In genomic region chr19:36451731-36452130, GRCm38 (mm10) we compare ENCODE assay signal across 19 mouse cellular contexts.
DNase-seq lines count a peak whose midpoint lies in the region; ATAC-seq and TF ChIP-seq lines count a peak whose summit lies in the region.
"Had no signal": no experiment of that assay in that cellular context is flagged by ENCODE, and none has a peak within 500 bp of the region (broad histone marks: within the 10 kb centered on the region; RNA-seq: fewer than 3 reads in every experiment).

No protein-coding gene starts in this region.

- no peaks in the 10 kb centered on the region for H3K4me1 ChIP-seq in hindbrain, embryonic 16.5 days (ENCODE audit: control insufficient read depth, insufficient read depth, low read depth, low read length)
- no peaks in the 10 kb centered on the region for H3K4me1 ChIP-seq in hindbrain, embryonic 14.5 days (replicated peaks; ENCODE audit: control insufficient read depth, insufficient read depth, low read length)
- H3K4me1 ChIP-seq in MEL (ENCODE audit: control insufficient read depth in 1 of 2, insufficient read depth in 2 of 2, low read length in 2 of 2), result peaks cover 9 to 17% of the 10 kb centered on the region in 2 experiments
- peaks cover 31% of the 10 kb centered on the region in 2 experiments for H3K4me1 ChIP-seq in liver, embryonic 14.5 days (replicated peaks; ENCODE audit: control insufficient read depth in 2 of 2, insufficient read depth in 2 of 2, low read length in 1 of 2)
- H3K4me1 ChIP-seq in lung, adult 2 months (ENCODE audit: control insufficient read depth, insufficient read depth, low read length), result no peaks in the 10 kb centered on the region
- no peaks in the 10 kb centered on the region for H3K4me1 ChIP-seq in forebrain, embryonic 10.5 days
- H3K4me1 ChIP-seq: embryonic facial prominence, embryonic 15.5 days; forebrain, embryonic 13.5 days; limb, embryonic 12.5 days; stomach, embryonic 15.5 days had no signal

- H3K4me3 ChIP-seq in hindbrain, embryonic 16.5 days (ENCODE audit: low read length), result no peak overlapping the region
- H3K4me3 ChIP-seq in hindbrain, embryonic 14.5 days (replicated peaks; ENCODE audit: low read length), result no peak overlapping the region
- no peak overlapping the region for H3K4me3 ChIP-seq in MEL (ENCODE audit: control insufficient read depth in 1 of 2, insufficient read depth in 1 of 2, low read depth in 2 of 2, low read length in 2 of 2)
- no peak overlapping the region for H3K4me3 ChIP-seq in liver, embryonic 14.5 days (ENCODE audit: insufficient read depth in 1 of 2, low read depth in 2 of 2, low read length in 2 of 2)
- H3K4me3 ChIP-seq in lung, adult 2 months (replicated peaks; ENCODE audit: extremely low read depth, low read depth, low read length), result no peak overlapping the region
- H3K4me3 ChIP-seq in forebrain, embryonic 10.5 days, result no peak overlapping the region
- H3K4me3 ChIP-seq: embryonic facial prominence, embryonic 15.5 days; forebrain, embryonic 13.5 days; heart, embryonic 10.5 days; left cerebral cortex, adult 2 months; limb, embryonic 12.5 days; stomach, embryonic 15.5 days had no signal

- no peak for TF ChIP-seq RAD21 in MEL (IDR thresholded peaks at IDR 0.05; ENCODE audit: low read depth, low read length)

- H3K9me3 ChIP-seq in hindbrain, embryonic 16.5 days (ENCODE audit: control insufficient read depth, low read length), result no peaks in the 10 kb centered on the region
- H3K9me3 ChIP-seq in hindbrain, embryonic 14.5 days (ENCODE audit: control insufficient read depth, low read length), result no peaks in the 10 kb centered on the region
- no peaks in the 10 kb centered on the region for H3K9me3 ChIP-seq in MEL (replicated peaks; ENCODE audit: insufficient read depth, low read length)
- H3K9me3 ChIP-seq in liver, embryonic 14.5 days (ENCODE audit: control insufficient read depth, low read length), result no peaks in the 10 kb centered on the region
- no peaks in the 10 kb centered on the region for H3K9me3 ChIP-seq in forebrain, embryonic 10.5 days
- H3K9me3 ChIP-seq: embryonic facial prominence, embryonic 15.5 days; forebrain, embryonic 13.5 days; heart, embryonic 10.5 days; limb, embryonic 12.5 days; stomach, embryonic 15.5 days had no signal

- no peak overlapping the region for H3K9ac ChIP-seq in hindbrain, embryonic 16.5 days (ENCODE audit: low read depth, low read length)
- H3K9ac ChIP-seq in hindbrain, embryonic 14.5 days, result no peak overlapping the region
- H3K9ac ChIP-seq in MEL (ENCODE audit: control insufficient read depth, low read depth, low read length, poor library complexity, severe bottlenecking), result no peak overlapping the region
- H3K9ac ChIP-seq in liver, embryonic 14.5 days (replicated peaks), result peak overlapping the region; percentile 51
- H3K9ac ChIP-seq: embryonic facial prominence, embryonic 15.5 days; forebrain, embryonic 13.5 days; limb, embryonic 12.5 days; stomach, embryonic 15.5 days had no signal

- WGBS in hindbrain, embryonic 16.5 days, result 74% methylated on average over 5 of the region's 5 CpGs
- 57% methylated on average over 5 of the region's 5 CpGs for WGBS in hindbrain, embryonic 14.5 days
- 33% methylated on average over 5 of the region's 5 CpGs for WGBS in liver, embryonic 14.5 days (ENCODE audit: insufficient replicate concordance)
- 32% methylated on average over 5 of the region's 5 CpGs for WGBS in lung, adult 2 months
- WGBS in forebrain, embryonic 10.5 days, result 67% methylated on average over 5 of the region's 5 CpGs

- no peak for DNase-seq in hindbrain, embryonic 14.5 days (ENCODE audit: low spot score)
- peak; percentile 31 for DNase-seq in MEL (ENCODE audit: low read depth, low spot score)
- no peak for DNase-seq in liver, embryonic 14.5 days (ENCODE audit: low read depth in 3 of 3, low spot score in 3 of 3)
- DNase-seq in cerebellum, adult 8-10 months, result no peak
- no peak for DNase-seq in lung, adult 2 months
- DNase-seq in forebrain, embryonic 10.5 days (ENCODE audit: extremely low spot score, low spot score), result no peak
- DNase-seq: cerebellum, adult 2 months; kidney, postnatal 14 days; right cerebral cortex, adult 18-20 months; thymus, adult 2 months had no signal

- ATAC-seq in hindbrain, embryonic 16.5 days, result peak; percentile 48; the same call in 1 of the 2 replicates
- ATAC-seq in hindbrain, embryonic 14.5 days (ENCODE audit: low FRiP score), result no peak
- ATAC-seq in common myeloid progenitor, adult 5-6 weeks (replicated peaks; ENCODE audit: low read depth, poor library complexity, severe bottlenecking), result peak; percentile 46
- peak; percentile 34; the same call in 1 of the 2 replicates for ATAC-seq in liver, embryonic 14.5 days (ENCODE audit: insufficient read depth)
- ATAC-seq: forebrain, embryonic 13.5 days; midbrain, embryonic 16.5 days had no signal

- H3K27ac ChIP-seq in hindbrain, embryonic 16.5 days (ENCODE audit: low read depth, low read length), result no peak overlapping the region
- no peak overlapping the region for H3K27ac ChIP-seq in hindbrain, embryonic 14.5 days
- H3K27ac ChIP-seq in MEL (ENCODE audit: control insufficient read depth, low read depth, low read length), result peak overlapping the region; percentile 1; the same call in 1 of the 2 replicates
- peak overlapping the region; percentile 91 for H3K27ac ChIP-seq in liver, embryonic 14.5 days
- H3K27ac ChIP-seq in forebrain, embryonic 10.5 days, result no peak overlapping the region
- H3K27ac ChIP-seq: embryonic facial prominence, embryonic 15.5 days; forebrain, embryonic 13.5 days; heart, embryonic 10.5 days; left cerebral cortex, adult 2 months; limb, embryonic 12.5 days; stomach, embryonic 15.5 days had no signal

- no peaks in the 10 kb centered on the region for H3K36me3 ChIP-seq in hindbrain, embryonic 16.5 days (ENCODE audit: control insufficient read depth, insufficient read depth, low read length)
- no peaks in the 10 kb centered on the region for H3K36me3 ChIP-seq in hindbrain, embryonic 14.5 days (replicated peaks; ENCODE audit: control insufficient read depth, insufficient read depth)
- peaks cover 0 to 24% of the 10 kb centered on the region in 2 experiments; a peak in 2 of 4 replicates for H3K36me3 ChIP-seq in MEL (ENCODE audit: control insufficient read depth in 1 of 2, insufficient read depth in 2 of 2, low read length in 2 of 2)
- peaks cover 3% of the 10 kb centered on the region for H3K36me3 ChIP-seq in liver, embryonic 14.5 days (replicated peaks; ENCODE audit: control insufficient read depth, insufficient read depth, low read depth)
- H3K36me3 ChIP-seq in forebrain, embryonic 10.5 days (replicated peaks), result no peaks in the 10 kb centered on the region
- H3K36me3 ChIP-seq: embryonic facial prominence, embryonic 15.5 days; limb, embryonic 12.5 days; stomach, embryonic 15.5 days had no signal

- TF ChIP-seq POLR2A in MEL (IDR thresholded peaks at IDR 0.05; ENCODE audit: control insufficient read depth in 1 of 2, insufficient read depth in 1 of 2, low read depth in 1 of 2, low read length in 2 of 2, poor library complexity in 1 of 2), result no peak
- no peak for TF ChIP-seq POLR2A in lung, adult 2 months (IDR thresholded peaks at IDR 0.05; ENCODE audit: borderline replicate concordance, extremely low read depth, low read depth, low read length)

- no peak for TF ChIP-seq EP300 in MEL (IDR thresholded peaks at IDR 0.05; ENCODE audit: low read depth in 1 of 2, low read length in 2 of 2)
- TF ChIP-seq EP300 in liver, embryonic 14.5 days (IDR thresholded peaks at IDR 0.05; ENCODE audit: low read depth), result no peak

- no peaks in the 10 kb centered on the region for H3K27me3 ChIP-seq in hindbrain, embryonic 16.5 days (replicated peaks; ENCODE audit: control insufficient read depth, insufficient read depth, low read length)
- H3K27me3 ChIP-seq in hindbrain, embryonic 14.5 days (ENCODE audit: control insufficient read depth, insufficient read depth, low read length), result no peaks in the 10 kb centered on the region
- no peaks in the 10 kb centered on the region for H3K27me3 ChIP-seq in MEL (ENCODE audit: control insufficient read depth in 1 of 2, insufficient read depth in 2 of 2, low read length in 2 of 2)
- no peaks in the 10 kb centered on the region for H3K27me3 ChIP-seq in liver, embryonic 14.5 days (ENCODE audit: control insufficient read depth, insufficient read depth, low read length)
- no peaks in the 10 kb centered on the region for H3K27me3 ChIP-seq in forebrain, embryonic 10.5 days (ENCODE audit: poor library complexity, severe bottlenecking)
- H3K27me3 ChIP-seq: embryonic facial prominence, embryonic 15.5 days; forebrain, embryonic 13.5 days; limb, embryonic 12.5 days; stomach, embryonic 15.5 days had no signal

- no peak overlapping the region for H3K4me2 ChIP-seq in hindbrain, embryonic 16.5 days (ENCODE audit: low read length)
- no peak overlapping the region for H3K4me2 ChIP-seq in hindbrain, embryonic 14.5 days (replicated peaks)
- peak overlapping the region; percentile 36 for H3K4me2 ChIP-seq in liver, embryonic 14.5 days (ENCODE audit: low read depth)
- H3K4me2 ChIP-seq: embryonic facial prominence, embryonic 15.5 days; forebrain, embryonic 13.5 days; limb, embryonic 12.5 days; stomach, embryonic 15.5 days had no signal

- no peak for TF ChIP-seq CTCF in MEL (IDR thresholded peaks at IDR 0.05 in 2 of 3, conservative IDR thresholded peaks at IDR 0.05 in 1 of 3; ENCODE audit: control insufficient read depth in 1 of 3, insufficient read depth in 1 of 3, low read depth in 2 of 3, low read length in 3 of 3, poor library complexity in 1 of 3, severe bottlenecking in 1 of 3)
- TF ChIP-seq CTCF in liver, embryonic 14.5 days (IDR thresholded peaks at IDR 0.05; ENCODE audit: low read depth), result no peak
- TF ChIP-seq CTCF in lung, adult 2 months (IDR thresholded peaks at IDR 0.05; ENCODE audit: insufficient read depth, low read length), result no peak

- no peaks in the 10 kb centered on the region for H3K79me2 ChIP-seq in MEL (ENCODE audit: control insufficient read depth, insufficient read depth, low read length, poor library complexity)

TF ChIP-seq in MEL, 35 proteins besides CTCF, POLR2A, EP300 and RAD21:
- TF ChIP-seq MAX (IDR thresholded peaks at IDR 0.05; ENCODE audit: low read length), result peak; percentile 61; the same call in 1 of the 2 replicates
- no peak for TF ChIP-seq SIN3A (IDR thresholded peaks at IDR 0.05; ENCODE audit: low read length)
- no peak for TF ChIP-seq TBP (IDR thresholded peaks at IDR 0.05; ENCODE audit: low read depth, low read length)
- peak; percentile 59 for TF ChIP-seq MXI1 (IDR thresholded peaks at IDR 0.05; ENCODE audit: low read depth, low read length)
- no peak for TF ChIP-seq TCF12 (IDR thresholded peaks at IDR 0.05; ENCODE audit: low read depth, low read length)
- no peak for TF ChIP-seq ZMIZ1 (IDR thresholded peaks at IDR 0.05; ENCODE audit: low read depth, low read length)
- TF ChIP-seq ETS1 (IDR thresholded peaks at IDR 0.05; ENCODE audit: low read depth, low read length), result peak; percentile 28; the same call in 1 of the 2 replicates

Comparison
In these comparisons a context has a peak if more than half of its experiments do, and no peak if none do; other contexts are left out.
1. H3K27ac ChIP-seq: peak in MEL (single experiment) and liver, embryonic 14.5 days (single experiment); none in hindbrain, embryonic 16.5 days (single experiment), hindbrain, embryonic 14.5 days (single experiment) and forebrain, embryonic 10.5 days (single experiment).